Mouse (Mus musculus) midbrain, embryonic 13.5 days (tissue): ENCODE measurements around the gene Hlx. TPM values are rescaled to one million over a fixed set of nuclear protein-coding genes. Genes with fewer than 3 reads are reported as not detected.
A peak's percentile ranks its signal among the peaks of the same experiment; 100 is the strongest.

Experiments used
- ATAC-seq: fragments of 200-750 bp; cut with Nextera tagmentation; 2 replicates; pipeline ENCODE4 v1.8.0; 2017; ENCODE audit warnings: mild to moderate bottlenecking, moderate TSS enrichment, moderate library complexity
- H3K27ac ChIP-seq: fragments of 300-500 bp; sonication (generic); 2 replicates; pipeline ENCODE4 v1.5.1; 2015; ENCODE audit warnings: inconsistent platforms, mild to moderate bottlenecking, moderate library complexity
- H3K27me3 ChIP-seq: fragments of 300-500 bp; sonication (generic); 2 replicates; pipeline ENCODE4 v1.6.1; 2015; ENCODE audit warnings: mild to moderate bottlenecking, inconsistent platforms
- H3K36me3 ChIP-seq: fragments of 300-500 bp; sonication (generic); 2 replicates; pipeline ENCODE4 v1.6.1; 2015; ENCODE audit warnings: mild to moderate bottlenecking, inconsistent platforms
- H3K4me1 ChIP-seq: fragments of 300-500 bp; sonication (generic); replicated peaks from 2 replicates; pipeline ENCODE4 v1.6.1; 2015; ENCODE audit warnings: inconsistent platforms
- H3K4me2 ChIP-seq: fragments of 300-500 bp; sonication (generic); replicated peaks from 2 replicates; pipeline ENCODE4 v1.6.1; 2015; ENCODE audit warnings: moderate library complexity, mild to moderate bottlenecking, inconsistent platforms
- H3K4me3 ChIP-seq: fragments of 300-500 bp; sonication (generic); replicated peaks from 2 replicates; pipeline ENCODE4 v1.5.1; 2015; ENCODE audit warnings: mild to moderate bottlenecking, inconsistent platforms
- H3K9ac ChIP-seq: fragments of 300-500 bp; sonication (generic); replicated peaks from 2 replicates; pipeline ENCODE4 v1.6.1; 2015; ENCODE audit warnings: mild to moderate bottlenecking, inconsistent platforms
- H3K9me3 ChIP-seq: fragments of 300-500 bp; sonication (generic); 2 replicates; pipeline ENCODE4 v1.6.1; 2016; ENCODE audit warnings: mild to moderate bottlenecking, inconsistent platforms
- WGBS: fragments of 180-500 bp; shearing (Covaris S2); methylation state at CpG from one replicate; pipeline ENCODE4 v1.1.7; 2015; 5-methylcytosine and 5-hydroxymethylcytosine counted together
- polyA plus RNA-seq: library from polyadenylated mRNA; unstranded; fragments of >200 nt; fragmentation: Nextera tagmentation; extraction: Ambion mirVana; gene quantifications from 2 replicates; pipeline ENCODE4 v1.2.1, GENCODE M21; 2015

Gene Hlx
- polyA plus RNA-seq: 1.1 and 1.4 TPM in 2 replicates

DNA sequence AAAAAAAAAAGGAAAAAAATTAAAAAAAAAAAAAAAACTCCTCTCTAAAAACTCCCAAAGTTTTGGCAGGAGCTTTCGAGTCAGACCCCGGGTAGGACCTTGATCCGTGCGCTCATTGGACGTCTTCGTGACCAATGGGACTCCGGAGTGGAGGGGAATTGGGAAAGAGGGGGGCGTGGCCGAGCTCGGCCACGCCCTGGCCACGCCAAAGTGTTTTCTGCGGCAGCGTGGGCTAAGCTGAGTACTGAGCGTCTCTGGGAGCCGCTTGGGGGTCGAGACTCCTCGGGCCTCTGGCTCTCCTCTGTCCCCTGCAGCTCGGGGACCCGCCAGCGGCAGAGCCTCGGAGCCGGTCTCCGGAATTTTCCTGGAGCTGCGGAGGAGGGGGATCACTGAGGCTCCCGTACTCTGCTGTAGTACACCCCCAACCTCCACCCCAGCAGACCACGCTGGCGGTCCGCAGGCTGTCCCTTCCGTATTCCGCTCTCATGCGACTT, at the start of gene Hlx:
Gene Hlx, minus strand, starts transcription at position 64 of the 494 bp plus-strand sequence.
- Histone ChIP-seq H3K27me3 (peaks cover 97% of the 10 kb centered on the region), H3K9me3 (no peaks in the 10 kb centered on the region; the same call in 1 of the 2 replicates), H3K27ac (no peak within 1 kb of the TSS), H3K9ac (peak within 1 kb of the TSS; percentile 58), H3K4me1 (peaks cover 24% of the 10 kb centered on the region), H3K4me3 (peak within 1 kb of the TSS; percentile 44), H3K4me2 (peak within 1 kb of the TSS; percentile 75), H3K36me3 (no peaks in the 10 kb centered on the region)
- under 1% methylated on average over 32 of the region's 32 CpGs for WGBS
- ATAC-seq: peak; percentile 89

GRCm38 (mm10) chr1:184782161-184782513, 49.7 kb upstream of the Hlx start:
- Histone ChIP-seq H3K9ac (no peak overlapping the region), H3K27me3 (no peaks in the 10 kb centered on the region), H3K27ac (no peak overlapping the region), H3K4me3 (no peak overlapping the region), H3K4me1 (no peaks in the 10 kb centered on the region), H3K4me2 (no peak overlapping the region), H3K36me3 (no peaks in the 10 kb centered on the region), H3K9me3 (no peaks in the 10 kb centered on the region)
- WGBS: 84% methylated on average over 14 of the region's 14 CpGs
- ATAC-seq: no peak

DNA sequence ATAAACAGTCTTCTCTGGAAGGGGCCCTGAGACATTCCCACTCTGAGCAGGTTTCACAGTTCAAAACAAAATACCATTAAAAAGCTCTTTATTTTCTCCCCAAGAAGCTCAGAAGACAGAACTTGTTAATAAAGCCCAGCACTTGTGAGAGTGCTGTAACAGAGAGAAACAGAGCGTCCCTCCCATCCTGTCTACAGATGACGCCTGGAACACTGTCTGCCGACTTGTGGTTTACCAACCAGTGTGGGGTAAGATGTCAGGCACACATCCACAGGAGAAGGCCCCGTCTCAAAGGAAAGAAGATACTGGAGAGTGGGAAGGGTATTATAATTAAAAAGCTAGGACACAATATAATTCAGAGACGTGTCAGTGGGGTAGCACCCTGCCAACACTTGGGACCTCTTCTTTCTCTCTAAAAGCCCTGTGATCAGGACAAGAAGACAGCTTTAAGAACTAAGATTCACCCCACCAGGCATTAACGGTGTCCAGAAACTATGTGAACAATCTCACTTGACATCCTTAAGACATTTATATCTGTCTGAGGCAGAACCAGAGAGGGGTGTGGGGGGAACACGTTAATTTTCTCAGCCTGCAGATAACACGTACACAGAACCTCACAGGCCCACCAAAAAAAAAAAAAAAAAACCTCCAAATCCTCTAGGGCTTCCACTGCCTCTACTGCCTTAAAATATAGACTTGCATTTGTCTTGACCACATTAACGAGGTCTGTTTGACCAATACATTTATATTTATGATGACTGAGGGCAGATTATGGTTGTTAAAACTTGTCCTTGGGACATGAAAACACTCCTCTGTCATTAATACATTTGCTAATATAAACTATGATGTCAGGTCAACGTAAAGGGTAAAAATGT, 49.1 kb upstream of the Hlx start:
- ATAC-seq: no peak
- 90% methylated on average over 10 of the region's 10 CpGs for WGBS

GRCm38 (mm10) chr1:184778157-184778556, 45.7 kb upstream of the Hlx start:
- no peak for ATAC-seq
- H3K4me3 ChIP-seq: no peak overlapping the region
- no peak overlapping the region for H3K27ac ChIP-seq
- H3K4me1 ChIP-seq: no peaks in the 10 kb centered on the region
- 90% methylated on average over 6 of the region's 6 CpGs for WGBS
- no peaks in the 10 kb centered on the region for H3K27me3 ChIP-seq
- no peak overlapping the region for H3K9ac ChIP-seq
- H3K36me3 ChIP-seq: no peaks in the 10 kb centered on the region
- no peak overlapping the region for H3K4me2 ChIP-seq
- H3K9me3 ChIP-seq: no peaks in the 10 kb centered on the region

More for the DNA sequence above, 49.1 kb upstream of the Hlx start:
- H3K4me2 ChIP-seq: no peak overlapping the region
- no peak overlapping the region for H3K9ac ChIP-seq
- H3K9me3 ChIP-seq: no peaks in the 10 kb centered on the region
- no peaks in the 10 kb centered on the region for H3K4me1 ChIP-seq
- no peaks in the 10 kb centered on the region for H3K27me3 ChIP-seq
- H3K27ac ChIP-seq: no peak overlapping the region
- no peaks in the 10 kb centered on the region for H3K36me3 ChIP-seq
- no peak overlapping the region for H3K4me3 ChIP-seq

- no peaks in the 10 kb centered on the region for H3K36me3 ChIP-seq
- H3K9ac ChIP-seq: no peak overlapping the region
- no peak overlapping the region for H3K27ac ChIP-seq
- H3K27me3 ChIP-seq: no peaks in the 10 kb centered on the region
- no peak overlapping the region for H3K4me3 ChIP-seq
- no peak overlapping the region for H3K4me2 ChIP-seq
- no peaks in the 10 kb centered on the region for H3K9me3 ChIP-seq
- ATAC-seq: no peak
- WGBS: 32% methylated on average over 22 of the region's 22 CpGs
- no peaks in the 10 kb centered on the region for H3K4me1 ChIP-seq
Observed at GRCm38 (mm10) chr1:184777061-184777795, 44.8 kb upstream of the Hlx start.

DNA sequence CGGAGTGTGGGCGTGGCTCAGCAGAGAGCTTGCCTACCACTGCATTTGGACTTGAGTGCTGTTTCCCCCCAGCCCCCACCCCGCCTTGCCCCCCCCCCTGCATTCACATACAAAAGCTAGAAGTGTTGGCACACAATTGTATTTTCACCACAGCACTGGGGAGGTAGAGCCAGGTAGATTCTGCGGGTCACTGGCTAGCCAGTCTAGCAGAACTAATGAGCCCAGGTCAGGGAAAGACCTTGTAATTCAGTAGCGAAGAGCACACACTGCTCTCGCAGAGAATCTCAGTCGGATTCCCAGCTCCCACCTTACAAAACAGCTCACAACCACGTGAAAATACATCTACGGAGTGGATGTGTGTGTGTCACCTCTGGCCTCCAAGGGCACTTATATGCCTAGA, 42.9 kb upstream of the Hlx start:
- Histone ChIP-seq H3K27ac (no peak overlapping the region), H3K9ac (no peak overlapping the region), H3K4me1 (peaks cover 10% of the 10 kb centered on the region; the same call in 1 of the 2 replicates), H3K9me3 (no peaks in the 10 kb centered on the region), H3K4me2 (no peak overlapping the region), H3K27me3 (no peaks in the 10 kb centered on the region), H3K4me3 (no peak overlapping the region), H3K36me3 (no peaks in the 10 kb centered on the region)
- ATAC-seq: no peak
- WGBS: 50% methylated on average over 9 of the region's 9 CpGs

DNA sequence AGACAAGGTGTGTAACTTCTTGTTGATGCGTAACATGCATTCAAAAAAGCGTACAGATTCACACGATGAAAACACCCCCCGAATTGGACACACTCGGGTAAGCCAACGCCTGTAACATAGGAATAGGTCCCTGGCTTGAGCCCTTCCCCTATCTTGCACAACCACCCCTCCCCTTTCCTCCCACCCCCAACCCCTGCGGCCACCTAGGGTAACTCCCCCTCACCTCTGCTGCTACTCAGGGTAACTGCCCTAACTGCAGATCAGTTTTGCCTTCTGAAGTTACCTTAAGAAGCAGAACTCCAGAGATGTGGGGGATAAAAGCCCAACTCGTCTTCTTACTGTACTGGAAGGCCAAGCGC, 39.5 kb upstream of the Hlx start:
- peak overlapping the region; percentile 28 for H3K4me2 ChIP-seq
- no peaks in the 10 kb centered on the region for H3K9me3 ChIP-seq
- no peaks in the 10 kb centered on the region for H3K36me3 ChIP-seq
- no peak overlapping the region for H3K4me3 ChIP-seq
- no peak overlapping the region; the same call in 1 of the 2 replicates for H3K9ac ChIP-seq
- peaks cover 10% of the 10 kb centered on the region; the same call in 1 of the 2 replicates for H3K4me1 ChIP-seq
- H3K27me3 ChIP-seq: no peaks in the 10 kb centered on the region
- ATAC-seq: peak; percentile 24; the same call in 1 of the 2 replicates
- no peak overlapping the region for H3K27ac ChIP-seq
- WGBS: 12% methylated on average over 9 of the region's 9 CpGs

GRCm38 (mm10) chr1:184771202-184771890, 38.9 kb upstream of the Hlx start:
- H3K4me1 ChIP-seq: peaks cover 10% of the 10 kb centered on the region; the same call in 1 of the 2 replicates
- 27% methylated on average over 18 of the region's 18 CpGs for WGBS
- H3K9ac ChIP-seq: no peak overlapping the region
- H3K9me3 ChIP-seq: no peaks in the 10 kb centered on the region
- no peak overlapping the region; the same call in 1 of the 2 replicates for H3K4me2 ChIP-seq
- ATAC-seq: peak; percentile 58; the same call in 1 of the 2 replicates
- no peak overlapping the region for H3K4me3 ChIP-seq
- no peaks in the 10 kb centered on the region for H3K36me3 ChIP-seq
- H3K27me3 ChIP-seq: no peaks in the 10 kb centered on the region
- H3K27ac ChIP-seq: no peak overlapping the region

GRCm38 (mm10) chr1:184763866-184764265, 31.4 kb upstream of the Hlx start:
- no peak overlapping the region for H3K4me3 ChIP-seq
- no peaks in the 10 kb centered on the region for H3K4me1 ChIP-seq
- H3K27ac ChIP-seq: no peak overlapping the region
- no peaks in the 10 kb centered on the region for H3K9me3 ChIP-seq
- no peak overlapping the region for H3K4me2 ChIP-seq
- WGBS: 49% methylated on average over 3 of the region's 3 CpGs
- H3K36me3 ChIP-seq: no peaks in the 10 kb centered on the region
- H3K27me3 ChIP-seq: no peaks in the 10 kb centered on the region
- H3K9ac ChIP-seq: no peak overlapping the region
- ATAC-seq: no peak

- Histone ChIP-seq H3K9me3 (no peaks in the 10 kb centered on the region), H3K27me3 (no peaks in the 10 kb centered on the region), H3K4me1 (no peaks in the 10 kb centered on the region), H3K9ac (no peak overlapping the region), H3K36me3 (no peaks in the 10 kb centered on the region), H3K27ac (no peak overlapping the region), H3K4me3 (no peak overlapping the region), H3K4me2 (no peak overlapping the region)
- ATAC-seq: no peak
- WGBS: 81% methylated on average over 5 of the region's 5 CpGs
Observed at GRCm38 (mm10) chr1:184762941-184763340, 30.5 kb upstream of the Hlx start.

DNA sequence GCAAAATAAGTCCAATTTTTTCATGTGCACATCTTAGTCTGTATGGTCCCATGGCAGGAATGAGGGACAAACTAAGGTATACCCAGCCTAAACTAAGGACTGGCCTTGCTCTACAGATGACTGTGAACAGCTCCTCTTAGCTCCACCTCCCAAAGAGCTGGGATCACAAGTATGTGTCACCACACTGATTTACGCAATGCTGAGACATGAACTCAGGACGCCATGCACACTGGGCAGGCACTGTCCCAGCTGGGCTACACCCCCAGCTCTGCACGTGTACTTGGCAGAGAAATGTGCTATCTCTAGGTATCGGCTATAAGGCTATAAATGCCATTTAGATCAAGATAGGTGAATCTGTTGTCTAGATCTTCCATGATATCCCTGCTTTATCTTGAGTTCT, 29.6 kb upstream of the Hlx start:
- no peak overlapping the region for H3K9ac ChIP-seq
- H3K4me1 ChIP-seq: no peaks in the 10 kb centered on the region
- H3K9me3 ChIP-seq: no peaks in the 10 kb centered on the region
- no peak overlapping the region for H3K4me3 ChIP-seq
- H3K4me2 ChIP-seq: no peak overlapping the region
- H3K27ac ChIP-seq: no peak overlapping the region
- no peak for ATAC-seq
- H3K36me3 ChIP-seq: no peaks in the 10 kb centered on the region
- 85% methylated on average over 4 of the region's 4 CpGs for WGBS
- H3K27me3 ChIP-seq: no peaks in the 10 kb centered on the region

DNA sequence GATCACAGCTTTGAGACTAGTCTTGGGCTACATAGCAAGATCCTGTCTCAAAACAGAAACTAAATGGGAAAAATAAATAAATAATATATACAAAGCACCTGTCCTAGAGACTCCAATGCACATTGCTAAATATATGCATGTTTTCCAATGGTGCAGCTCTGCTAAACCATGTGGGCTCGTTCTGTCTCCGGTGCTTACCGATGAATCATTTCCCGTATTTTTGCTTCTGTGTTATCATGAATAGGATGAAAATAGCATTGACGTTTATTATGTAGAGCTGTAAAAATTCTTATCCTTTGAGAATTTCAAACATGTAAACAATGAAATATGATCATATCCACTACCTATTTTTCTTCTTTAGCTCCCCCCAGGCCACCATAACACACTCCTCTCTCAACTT, 20.3 kb upstream of the Hlx start:
- 97% methylated on average over 5 of the region's 5 CpGs for WGBS
- Histone ChIP-seq H3K9ac (no peak overlapping the region), H3K27ac (no peak overlapping the region), H3K9me3 (no peaks in the 10 kb centered on the region), H3K36me3 (no peaks in the 10 kb centered on the region), H3K4me2 (no peak overlapping the region), H3K27me3 (no peaks in the 10 kb centered on the region), H3K4me1 (peaks cover 7% of the 10 kb centered on the region), H3K4me3 (no peak overlapping the region)
- ATAC-seq: no peak
